In genomic region chr8:56540706-56541105, GRCm38 (mm10) we compare ENCODE assay signal across 29 mouse cellular contexts.
"Had no signal": no experiment of that assay in that cellular context is flagged by ENCODE, and none has a peak within 500 bp of the region (broad histone marks: within the 10 kb centered on the region; RNA-seq: fewer than 3 reads in every experiment).

No protein-coding gene starts in this region.

- H3K9me3 ChIP-seq: heart, embryonic 10.5 days; heart, embryonic 12.5 days; hindbrain, embryonic 10.5 days; hindbrain, embryonic 12.5 days; kidney, embryonic 15.5 days; limb, embryonic 13.5 days; limb, embryonic 15.5 days; liver, embryonic 12.5 days had no signal

- H3K4me2 ChIP-seq: heart, embryonic 12.5 days; hindbrain, embryonic 12.5 days; hindbrain, embryonic 14.5 days; kidney, embryonic 15.5 days; limb, embryonic 13.5 days; limb, embryonic 15.5 days; liver, embryonic 12.5 days had no signal

- H3K9ac ChIP-seq: heart, embryonic 12.5 days; hindbrain, embryonic 12.5 days; hindbrain, embryonic 14.5 days; kidney, embryonic 15.5 days; limb, embryonic 13.5 days; limb, embryonic 15.5 days; liver, embryonic 12.5 days; liver, embryonic 14.5 days had no signal

- H3K27me3 ChIP-seq: heart, embryonic 12.5 days; hindbrain, embryonic 12.5 days; kidney, embryonic 15.5 days; limb, embryonic 13.5 days; limb, embryonic 15.5 days; liver, embryonic 12.5 days had no signal

- H3K27ac ChIP-seq: gastrocnemius, adult 2 months; heart, embryonic 10.5 days; hindbrain, embryonic 10.5 days; hindbrain, embryonic 12.5 days; hindbrain, embryonic 14.5 days; kidney, embryonic 15.5 days; kidney, postnatal 0 days; layer of hippocampus, adult 2 months; left cerebral cortex, adult 2 months; limb, embryonic 13.5 days; limb, embryonic 15.5 days; liver, embryonic 12.5 days; liver, embryonic 14.5 days had no signal

- H3K4me3 ChIP-seq: gastrocnemius, adult 2 months; heart, embryonic 10.5 days; heart, embryonic 12.5 days; hindbrain, embryonic 10.5 days; hindbrain, embryonic 12.5 days; kidney, embryonic 15.5 days; layer of hippocampus, adult 2 months; left cerebral cortex, adult 2 months; limb, embryonic 13.5 days; limb, embryonic 15.5 days; liver, embryonic 12.5 days had no signal

- DNase-seq: gastrocnemius, adult 2 months; gastrocnemius, postnatal 10 days; gastrocnemius, postnatal 25 days; heart, adult 18-20 months; heart, postnatal 10 days; heart, postnatal 4 days; kidney, adult 11 months; kidney, adult 2 months; kidney, adult 9 months; kidney, postnatal 25 days; kidney, postnatal 4 days; left cerebral cortex, postnatal 4 days; lung, adult 18-20 months had no signal

- H3K4me1 ChIP-seq: heart, embryonic 10.5 days; heart, embryonic 12.5 days; hindbrain, embryonic 10.5 days; hindbrain, embryonic 12.5 days; kidney, embryonic 15.5 days; limb, embryonic 13.5 days; limb, embryonic 15.5 days; liver, embryonic 12.5 days had no signal

- ATAC-seq: hindbrain, embryonic 16.5 days; inflammation-experienced regulatory T-cells, adult 6 months; intestine, embryonic 16.5 days; liver, embryonic 12.5 days had no signal
